Mouse (Mus musculus): ENCODE results near the gene Shmt2. TPM values are rescaled to one million over a fixed set of nuclear protein-coding genes. Genes with fewer than 3 reads are reported as not detected.

Shmt2 gene
- total RNA-seq, 1 experiment, result 169 TPM

DNA sequence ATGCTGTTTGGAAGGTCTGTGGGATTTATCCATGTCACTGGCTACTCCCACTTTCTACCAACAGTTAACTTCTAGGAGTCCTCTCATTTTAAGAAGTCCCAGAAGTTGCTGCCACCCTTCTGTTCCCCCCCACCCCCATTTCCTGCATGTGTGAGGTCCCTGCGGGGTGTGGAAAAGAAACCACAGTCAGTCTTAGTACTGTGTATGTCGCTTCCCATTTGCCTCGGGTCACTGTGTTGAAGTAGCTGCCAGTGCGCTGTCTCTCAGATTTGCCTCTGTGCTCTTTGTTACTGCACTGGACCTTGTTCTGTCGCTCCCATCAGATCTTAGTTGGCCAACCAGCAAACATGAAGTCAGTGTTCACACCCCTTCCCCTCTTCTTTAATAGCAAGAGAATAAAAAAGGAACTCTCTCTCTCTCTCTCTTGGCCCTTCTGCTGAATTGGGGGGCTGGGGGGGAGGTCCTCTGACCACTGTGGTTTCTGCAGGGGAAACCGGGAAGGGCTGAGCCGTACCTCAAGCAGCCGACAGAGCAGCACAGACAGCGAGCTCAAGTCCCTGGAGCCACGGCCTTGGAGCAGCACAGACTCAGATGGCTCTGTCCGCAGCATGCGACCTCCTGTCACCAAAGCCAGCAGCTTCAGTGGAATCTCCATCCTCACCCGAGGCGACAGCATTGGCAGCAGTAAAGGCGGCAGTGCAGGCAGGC is 50.8 kb downstream of the Shmt2 start:
- no peak for DNase-seq (ENCODE audit: low read depth, low spot score)
- no peak overlapping the region for H3K27ac ChIP-seq (ENCODE audit: insufficient read depth, low read depth, low read length, poor library complexity, severe bottlenecking)
- TF ChIP-seq ZC3H11A (IDR thresholded peaks at IDR 0.05; ENCODE audit: borderline replicate concordance, low read depth, low read length) (no peak), CHD2 (IDR thresholded peaks at IDR 0.05; ENCODE audit: low read depth, low read length) (no peak), HCFC1 (IDR thresholded peaks at IDR 0.05; ENCODE audit: borderline replicate concordance, insufficient read depth, low read length) (no peak), ZNF384 (IDR thresholded peaks at IDR 0.05; ENCODE audit: low read depth, low read length) (no peak), MAFK (IDR thresholded peaks at IDR 0.05; ENCODE audit: insufficient read depth, low read depth, low read length) (no peak)

More for the DNA sequence above, 50.8 kb downstream of the Shmt2 start:
- in situ Hi-C loops (cut with MboI; ENCODE audit: low sequenced_read_pairs in 2 of 2, unreplicated experiment in 2 of 2), result no loop called here
- H3K4me3 ChIP-seq (ENCODE audit: insufficient read depth in 1 of 2, low read depth in 1 of 2, low read length in 2 of 2, poor library complexity in 1 of 2, severe bottlenecking in 1 of 2), result no peak overlapping the region
- H3K9ac ChIP-seq (ENCODE audit: insufficient read depth, low read depth, low read length, poor library complexity, severe bottlenecking), result no peak overlapping the region
- peaks cover 10% of the 10 kb centered on the region; the same call in 1 of the 2 replicates for H3K36me3 ChIP-seq (ENCODE audit: control insufficient read depth, insufficient read depth, low read length, poor library complexity, severe bottlenecking)
- H3K4me1 ChIP-seq (ENCODE audit: control insufficient read depth in 2 of 2, insufficient read depth in 2 of 2, low read length in 2 of 2, poor library complexity in 1 of 2), result no peaks in the 10 kb centered on the region
- no peaks in the 10 kb centered on the region for H3K9me3 ChIP-seq (ENCODE audit: control insufficient read depth, insufficient read depth, low read depth, low read length)

Other genes with a start within 250 kb of the Shmt2 start
- 15.8 and 18.0 TPM in 2 replicates for gene Mbd6, start 233.4 kb downstream of the Shmt2 start, total RNA-seq (2012; rRNA removed)
- gene Mars, start 210.7 kb downstream of the Shmt2 start, total RNA-seq (2012; rRNA removed), result 206 and 377 TPM in 2 replicates
- gene Arhgap9, start 200.5 kb downstream of the Shmt2 start, total RNA-seq (2012; rRNA removed), result 2.6 and 5.1 TPM in 2 replicates
- gene Gli1, start 180.5 kb downstream of the Shmt2 start, total RNA-seq (2012; rRNA removed), result 14.9 and 47.3 TPM in 2 replicates
- gene Inhbe, start 168.0 kb downstream of the Shmt2 start, total RNA-seq (2012; rRNA removed), result 0.22 and 0.69 TPM in 2 replicates
- gene Inhbc, start 152.0 kb downstream of the Shmt2 start, total RNA-seq (2012; rRNA removed), result 0.36 and 1.2 TPM in 2 replicates
- 25.5 and 26.1 TPM in 2 replicates for gene R3hdm2, start 142.1 kb downstream of the Shmt2 start, total RNA-seq (2012; rRNA removed)
- gene Stac3, start 20.8 kb downstream of the Shmt2 start, total RNA-seq (2012; rRNA removed), result 1.1 and 2.4 TPM in 2 replicates
- gene Ndufa4l2, start 7.5 kb downstream of the Shmt2 start, total RNA-seq (2012; rRNA removed), result 5.8 and 22.6 TPM in 2 replicates
- 0.76 and 1.6 TPM in 2 replicates for gene Nxph4, start 12.1 kb upstream of the Shmt2 start, total RNA-seq (2012; rRNA removed)
- 69.6 and 91.4 TPM in 2 replicates for gene Lrp1, start 98.7 kb upstream of the Shmt2 start, total RNA-seq (2012; rRNA removed)
- 18.6 and 26.0 TPM in 2 replicates for gene Stat6, start 120.5 kb upstream of the Shmt2 start, total RNA-seq (2012; rRNA removed)
- gene Nemp1, start 144.5 kb upstream of the Shmt2 start, total RNA-seq (2012; rRNA removed), result 23.6 and 35.6 TPM in 2 replicates
- gene Nab2, start 146.1 kb upstream of the Shmt2 start, total RNA-seq (2012; rRNA removed), result 10.6 and 13.8 TPM in 2 replicates
- 1.7 and 3.2 TPM in 2 replicates for gene Myo1a, start 182.7 kb upstream of the Shmt2 start, total RNA-seq (2012; rRNA removed)
- 0.37 and 0.45 TPM in 2 replicates for gene Tac2, start 202.0 kb upstream of the Shmt2 start, total RNA-seq (2012; rRNA removed)
- gene Zbtb39, start 217.1 kb upstream of the Shmt2 start, total RNA-seq (2012; rRNA removed), result 6.3 and 8.3 TPM in 2 replicates
- gene Gpr182, start 229.3 kb upstream of the Shmt2 start, total RNA-seq (2012; rRNA removed), result 0.49 and 0.69 TPM in 2 replicates
- 1.1 TPM in 2 replicates for gene Rdh1, start 237.3 kb upstream of the Shmt2 start, total RNA-seq (2012; rRNA removed)
- gene Rdh16f1, start 237.3 kb upstream of the Shmt2 start, total RNA-seq (2012; rRNA removed), result 0.21 TPM in 1 of 2 replicates, not detected in the other

Data from ES-E14 (cell line).